Mouse (Mus musculus) stomach, embryonic 16.5 days (tissue): ENCODE results near the gene Abcc10. TPM values are rescaled to one million over a fixed set of nuclear protein-coding genes. Genes with fewer than 3 reads are reported as not detected.

Source experiments
- ATAC-seq: fragments of 200-750 bp; cut with Nextera tagmentation; 2 replicates; pipeline ENCODE4 v1.8.0; 2017; ENCODE audit warnings: moderate number of reproducible peaks, moderate TSS enrichment; ENCODE audit not compliant: insufficient read depth, low FRiP score
- H3K27ac ChIP-seq: fragments of 300-500 bp; sonication (generic); 2 replicates; pipeline ENCODE4 v1.5.1; 2014; ENCODE audit warnings: low read length
- H3K27me3 ChIP-seq: fragments of 300-500 bp; sonication (generic); 2 replicates; pipeline ENCODE4 v1.6.1; 2014; ENCODE audit warnings: low read length, control low read depth, mixed read lengths; ENCODE audit not compliant: control insufficient read depth, insufficient read depth
- H3K36me3 ChIP-seq: fragments of 300-500 bp; sonication (generic); 2 replicates; pipeline ENCODE4 v1.6.1; 2014; ENCODE audit warnings: low read length; ENCODE audit not compliant: control insufficient read depth, insufficient read depth
- H3K4me1 ChIP-seq: fragments of 300-500 bp; sonication (generic); 2 replicates; pipeline ENCODE4 v1.6.1; 2014; ENCODE audit warnings: low read length, control low read depth, mixed read lengths; ENCODE audit not compliant: control insufficient read depth, insufficient read depth
- H3K4me2 ChIP-seq: fragments of 300-500 bp; sonication (generic); 2 replicates; pipeline ENCODE4 v1.6.1; 2014; ENCODE audit warnings: low read depth, low read length, mixed read lengths
- H3K4me3 ChIP-seq: fragments of 300-500 bp; sonication (generic); replicated peaks from 2 replicates; pipeline ENCODE4 v1.5.1; 2014; ENCODE audit warnings: mild to moderate bottlenecking, low read length
- H3K9ac ChIP-seq: fragments of 300-500 bp; sonication (generic); 2 replicates; pipeline ENCODE4 v1.6.1; 2014; ENCODE audit warnings: low read length
- H3K9me3 ChIP-seq: fragments of 300-500 bp; sonication (generic); replicated peaks from 2 replicates; pipeline ENCODE4 v1.6.1; 2016; ENCODE audit warnings: low read length, control low read depth; ENCODE audit not compliant: control insufficient read depth
- WGBS: fragments of 180-500 bp; shearing (Covaris S2); extraction: QIAGEN DNeasy Blood & Tissue Kit; methylation state at CpG from one replicate; pipeline ENCODE4 v1.1.7; 2014; 5-methylcytosine and 5-hydroxymethylcytosine counted together
- polyA plus RNA-seq: library from polyadenylated mRNA; unstranded; fragments of >200 nt; fragmentation: Nextera tagmentation; extraction: Ambion mirVana; gene quantifications from 2 replicates; pipeline ENCODE4 v1.2.1, GENCODE M21; 2015

Gene Abcc10
- polyA plus RNA-seq, 1 experiment from 2014 or later, result 6.6 TPM

- WGBS, result 70% methylated on average over 10 of the region's 10 CpGs
- Histone ChIP-seq H3K9me3 (no peaks in the 10 kb centered on the region), H3K4me1 (peaks cover 27% of the 10 kb centered on the region), H3K4me2 (no peak overlapping the region), H3K36me3 (peaks cover 10% of the 10 kb centered on the region; the same call in 1 of the 2 replicates), H3K4me3 (no peak overlapping the region), H3K9ac (no peak overlapping the region), H3K27ac (peak overlapping the region; percentile 26), H3K27me3 (no peaks in the 10 kb centered on the region)
- no peak for ATAC-seq
Measured at GRCm38 (mm10) chr17:46268026-46268720, 60.0 kb downstream of the Abcc10 start.

- Histone ChIP-seq H3K9ac (no peak overlapping the region), H3K4me3 (no peak overlapping the region), H3K27ac (peak overlapping the region; percentile 26), H3K4me2 (no peak overlapping the region), H3K4me1 (peaks cover 27% of the 10 kb centered on the region), H3K9me3 (no peaks in the 10 kb centered on the region), H3K27me3 (no peaks in the 10 kb centered on the region), H3K36me3 (peaks cover 10% of the 10 kb centered on the region; the same call in 1 of the 2 replicates)
- no peak for ATAC-seq
- WGBS, result 79% methylated on average over 7 of the region's 7 CpGs
Measured at GRCm38 (mm10) chr17:46267511-46267910, 60.6 kb downstream of the Abcc10 start.

- Histone ChIP-seq H3K27ac (peak overlapping the region; percentile 26), H3K9me3 (no peaks in the 10 kb centered on the region), H3K27me3 (no peaks in the 10 kb centered on the region), H3K9ac (no peak overlapping the region), H3K4me2 (no peak overlapping the region), H3K4me3 (no peak overlapping the region), H3K4me1 (peaks cover 27% of the 10 kb centered on the region), H3K36me3 (peaks cover 12% of the 10 kb centered on the region)
- 56% methylated on average over 6 of the region's 6 CpGs for WGBS
- ATAC-seq, result no peak
Measured at GRCm38 (mm10) chr17:46266986-46267385, 61.2 kb downstream of the Abcc10 start.

GRCm38 (mm10) chr17:46265918-46266618 is 62.1 kb downstream of the Abcc10 start:
- Histone ChIP-seq H3K4me2 (no peak overlapping the region), H3K27me3 (no peaks in the 10 kb centered on the region), H3K9ac (no peak overlapping the region), H3K4me3 (no peak overlapping the region), H3K36me3 (peaks cover 19% of the 10 kb centered on the region), H3K27ac (peak overlapping the region; percentile 46), H3K4me1 (peaks cover 27% of the 10 kb centered on the region), H3K9me3 (no peaks in the 10 kb centered on the region)
- peak; percentile 81 for ATAC-seq
- WGBS, result 21% methylated on average over 14 of the region's 14 CpGs

- H3K9me3 ChIP-seq, result no peaks in the 10 kb centered on the region
- H3K36me3 ChIP-seq, result peaks cover 20% of the 10 kb centered on the region
- no peak overlapping the region for H3K4me2 ChIP-seq
- H3K27ac ChIP-seq, result peak overlapping the region; percentile 46; the same call in 1 of the 2 replicates
- 86% methylated on average over 12 of the region's 12 CpGs for WGBS
- H3K4me1 ChIP-seq, result peaks cover 27% of the 10 kb centered on the region
- no peak overlapping the region for H3K4me3 ChIP-seq
- H3K9ac ChIP-seq, result no peak overlapping the region
- no peak for ATAC-seq
- no peaks in the 10 kb centered on the region for H3K27me3 ChIP-seq
Measured at GRCm38 (mm10) chr17:46265502-46265901, 62.6 kb downstream of the Abcc10 start.

GRCm38 (mm10) chr17:46262201-46262694 is 65.9 kb downstream of the Abcc10 start:
- no peak overlapping the region for H3K27ac ChIP-seq
- no peak overlapping the region for H3K4me2 ChIP-seq
- WGBS, result 93% methylated on average over 5 of the region's 5 CpGs
- H3K4me3 ChIP-seq, result no peak overlapping the region
- peaks cover 30% of the 10 kb centered on the region for H3K36me3 ChIP-seq
- ATAC-seq, result no peak
- no peaks in the 10 kb centered on the region for H3K9me3 ChIP-seq
- H3K4me1 ChIP-seq, result peaks cover 13% of the 10 kb centered on the region; the same call in 1 of the 2 replicates
- H3K27me3 ChIP-seq, result no peaks in the 10 kb centered on the region
- no peak overlapping the region for H3K9ac ChIP-seq

GRCm38 (mm10) chr17:46259675-46260074 is 68.5 kb downstream of the Abcc10 start:
- Histone ChIP-seq H3K36me3 (peaks cover 30% of the 10 kb centered on the region), H3K27me3 (peaks cover 6% of the 10 kb centered on the region), H3K9ac (no peak overlapping the region), H3K4me3 (no peak overlapping the region), H3K4me1 (no peaks in the 10 kb centered on the region), H3K27ac (no peak overlapping the region), H3K4me2 (no peak overlapping the region), H3K9me3 (no peaks in the 10 kb centered on the region)
- WGBS, result 87% methylated on average over 17 of the region's 17 CpGs
- ATAC-seq, result no peak

- WGBS, result 85% methylated on average over 30 of the region's 30 CpGs
- H3K36me3 ChIP-seq, result peaks cover 21% of the 10 kb centered on the region
- H3K27me3 ChIP-seq, result peaks cover 13% of the 10 kb centered on the region
- H3K9me3 ChIP-seq, result no peaks in the 10 kb centered on the region
- peaks cover 6% of the 10 kb centered on the region; the same call in 1 of the 2 replicates for H3K4me1 ChIP-seq
- no peak overlapping the region for H3K27ac ChIP-seq
- H3K4me2 ChIP-seq, result no peak overlapping the region
- ATAC-seq, result no peak
- no peak overlapping the region for H3K9ac ChIP-seq
- no peak overlapping the region for H3K4me3 ChIP-seq
Measured at GRCm38 (mm10) chr17:46258279-46259053, 69.7 kb downstream of the Abcc10 start.
